Mouse (Mus musculus): ENCODE measurements around the gene Mrpl53. TPM values are rescaled to one million over a fixed set of nuclear protein-coding genes. Genes with fewer than 3 reads are reported as not detected.
A peak's percentile ranks its signal among the peaks of the same experiment; 100 is the strongest.

The Mrpl53 gene
- total RNA-seq, 2 experiments from 2014 or later: 124 to 135 TPM

DNA sequence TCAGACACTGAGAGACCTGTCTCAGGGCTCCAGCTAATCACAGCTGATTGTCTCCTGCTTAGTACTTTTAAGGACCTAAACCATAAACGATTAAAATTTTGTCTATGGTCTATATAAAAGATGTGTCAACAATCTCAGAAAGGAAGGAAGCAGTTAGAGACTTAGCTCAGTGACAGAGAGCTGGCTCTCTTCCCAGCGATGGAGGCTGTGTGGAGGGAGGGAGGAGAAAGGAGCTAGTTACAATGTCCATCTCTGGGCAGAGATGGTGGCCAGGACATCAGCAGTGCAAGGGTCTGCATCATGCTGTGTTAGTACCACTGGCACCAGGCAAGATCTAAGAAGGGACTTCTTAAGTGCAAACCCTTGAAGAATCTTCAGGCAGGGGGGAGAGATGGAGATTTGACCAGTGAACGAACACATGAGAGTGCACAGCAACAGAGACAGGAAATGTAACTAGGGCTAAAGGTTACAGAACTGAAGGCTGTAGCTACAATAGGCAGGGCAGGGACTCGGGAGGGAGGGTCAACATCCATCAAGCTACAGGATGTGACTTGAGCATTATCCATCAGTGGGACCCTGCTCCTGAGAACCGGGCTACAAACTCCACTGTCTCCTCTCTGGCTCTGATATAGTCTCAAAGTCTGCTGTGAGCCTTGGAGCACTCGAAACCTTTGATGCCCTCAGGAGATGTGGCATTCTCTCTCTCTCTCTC, 16.3 kb upstream of the Mrpl53 start:
- DNase-seq: no peak

DNA sequence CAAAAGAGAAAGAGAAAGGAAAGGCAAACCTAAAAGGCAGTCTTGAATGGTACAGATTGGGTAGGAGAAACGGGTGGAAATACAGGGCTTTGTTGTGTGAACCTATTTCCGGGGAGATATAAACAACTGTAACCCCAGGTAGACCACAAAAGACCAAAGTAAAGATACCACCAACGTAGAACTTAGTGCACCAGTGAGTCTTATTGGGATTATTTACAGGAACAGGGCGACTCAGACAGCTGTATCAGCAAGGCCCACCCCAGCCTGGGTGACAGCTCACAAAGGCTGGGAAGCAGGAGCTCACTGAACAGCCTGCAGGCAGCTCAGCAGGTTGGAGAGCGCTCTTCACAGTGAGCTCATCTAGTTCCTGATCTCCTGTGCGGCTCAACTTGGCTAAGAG, 12.9 kb upstream of the Mrpl53 start:
- DNase-seq: no peak

DNA sequence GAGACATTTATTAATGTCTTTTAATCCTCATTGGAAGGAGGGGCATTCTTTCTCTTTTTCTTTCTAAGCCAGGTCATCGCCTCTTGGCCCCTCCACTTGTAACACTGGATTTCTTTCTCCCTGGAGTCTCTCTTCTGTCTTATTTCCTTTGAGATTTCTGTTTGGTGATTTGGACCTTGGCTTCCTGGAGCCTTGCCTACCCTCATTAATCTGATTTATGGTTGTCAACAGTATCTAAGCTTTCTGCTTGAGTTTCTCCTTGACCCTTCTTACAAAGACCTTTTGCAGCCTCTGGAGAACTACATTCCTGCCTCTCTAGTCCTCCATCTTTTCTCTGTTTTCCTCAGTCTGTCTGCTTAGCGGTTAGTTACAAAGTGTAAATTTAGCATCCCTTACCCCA, 10.4 kb upstream of the Mrpl53 start:
- DNase-seq: no peak

DNA sequence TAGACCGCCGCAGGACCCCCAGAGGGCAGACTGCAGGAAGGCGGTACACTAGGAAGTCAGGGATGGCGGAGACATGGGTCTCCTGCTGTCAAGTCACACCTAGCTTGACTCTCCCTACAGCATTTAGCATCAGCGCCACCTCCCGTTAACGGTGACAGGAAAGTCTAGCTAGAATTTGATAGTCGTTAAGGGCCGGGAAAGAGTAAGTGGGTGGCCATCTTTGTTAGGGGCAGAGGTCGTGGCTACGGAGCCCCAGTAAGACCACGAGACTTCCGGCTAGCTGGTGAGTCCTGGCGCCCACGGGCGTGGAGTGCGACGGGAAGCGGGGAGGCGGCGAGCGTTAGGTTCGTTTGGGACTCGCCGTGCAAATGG, 7.5 kb upstream of the Mrpl53 start, which contains the start of the genes Ccdc142 and Gm42688:
TSS of gene Ccdc142 (plus strand) at position 286 of the 372 bp plus-strand sequence.
TSS of gene Gm42688 (plus strand) at position 302 of the 372 bp plus-strand sequence.
- peak; percentile 94 for DNase-seq

DNA sequence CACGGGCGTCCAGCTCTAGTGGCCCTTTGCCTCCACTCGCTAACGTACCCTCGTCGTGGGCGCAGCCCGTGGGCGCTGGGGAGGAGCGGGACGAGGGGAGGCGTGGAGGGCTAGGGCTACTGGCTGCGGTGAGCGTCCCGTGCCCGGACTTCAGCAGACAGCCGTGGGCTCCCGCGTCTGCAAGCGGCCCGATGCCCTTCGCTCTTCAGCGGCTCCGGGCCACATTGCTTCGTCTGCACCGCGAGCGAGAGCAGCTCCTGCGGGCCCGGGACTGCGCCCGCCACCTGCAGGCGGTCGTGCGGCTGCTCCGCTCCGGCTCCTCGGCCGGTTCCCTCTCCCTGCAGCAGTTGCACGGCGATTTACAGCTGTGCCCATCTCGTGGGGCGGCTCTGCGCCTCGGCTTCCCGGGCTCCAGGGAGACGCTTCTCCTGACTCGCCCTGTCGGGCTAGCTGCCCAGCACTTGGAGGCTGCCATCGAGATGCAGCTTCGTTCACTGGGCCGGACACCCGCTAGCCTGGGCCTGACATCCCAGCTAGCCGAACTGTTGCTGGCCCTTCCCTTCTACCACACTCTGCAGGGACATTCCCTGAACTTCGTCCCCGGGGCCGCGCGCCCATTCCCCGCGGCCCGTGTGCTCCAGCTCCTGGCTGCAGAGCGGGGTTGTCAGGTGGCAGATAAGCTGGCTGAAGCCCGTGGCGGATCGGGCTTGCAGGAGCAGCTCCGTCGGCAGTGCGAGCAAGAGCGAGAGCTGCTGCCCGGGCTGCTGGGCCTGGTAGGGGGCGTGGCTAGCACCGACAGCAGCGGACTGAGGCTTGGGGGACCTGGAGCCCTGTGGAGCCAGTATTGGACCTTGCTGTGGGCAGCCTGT, 6.9 kb upstream of the Mrpl53 start:
- DNase-seq: peak; percentile 65 to 68

DNA sequence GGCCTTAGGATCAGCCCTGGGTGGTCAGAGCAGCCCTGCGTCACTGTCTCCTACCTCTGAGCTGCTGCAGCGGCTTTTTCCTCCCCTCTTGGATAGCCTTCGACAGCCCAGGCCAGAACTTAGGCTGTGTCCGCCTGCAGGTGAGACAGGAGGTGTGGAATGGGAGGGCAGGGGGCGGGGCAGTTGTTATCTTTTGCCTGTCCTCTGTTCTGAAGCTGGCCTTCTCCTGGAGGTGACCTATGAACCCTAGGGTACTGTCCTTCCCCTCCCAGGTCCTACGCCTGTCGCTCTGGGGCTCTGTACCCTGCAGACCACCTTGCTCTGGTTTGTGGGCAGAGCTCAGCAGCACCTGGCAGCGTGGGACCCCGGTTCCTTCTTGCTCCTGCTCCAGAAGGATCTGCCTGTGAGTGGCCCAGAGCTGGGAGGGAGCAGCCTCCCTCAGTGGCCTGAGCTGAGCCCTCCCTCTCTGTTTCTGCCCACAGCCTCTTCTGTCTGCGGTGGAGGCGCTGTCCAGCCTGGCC, 5.7 kb upstream of the Mrpl53 start:
- no peak for DNase-seq

DNA sequence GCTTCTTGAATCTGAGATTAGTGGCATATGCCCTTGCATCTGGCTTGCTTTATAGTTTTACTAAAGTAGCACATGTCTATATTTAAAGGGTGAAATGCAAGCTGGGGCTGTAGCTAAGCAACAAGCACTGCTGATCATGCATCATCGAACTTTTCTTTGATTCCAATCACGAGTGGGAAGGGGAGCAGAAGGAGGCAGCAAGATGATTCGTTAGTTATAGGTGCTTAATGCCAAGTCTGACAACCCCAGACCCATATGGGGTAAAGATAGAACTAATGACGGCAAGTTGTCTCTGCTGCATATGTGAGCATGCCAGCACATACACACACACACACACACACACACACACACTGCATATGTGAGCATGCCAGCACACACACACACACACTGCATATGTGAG, 4.7 kb upstream of the Mrpl53 start:
- DNase-seq: no peak

DNA sequence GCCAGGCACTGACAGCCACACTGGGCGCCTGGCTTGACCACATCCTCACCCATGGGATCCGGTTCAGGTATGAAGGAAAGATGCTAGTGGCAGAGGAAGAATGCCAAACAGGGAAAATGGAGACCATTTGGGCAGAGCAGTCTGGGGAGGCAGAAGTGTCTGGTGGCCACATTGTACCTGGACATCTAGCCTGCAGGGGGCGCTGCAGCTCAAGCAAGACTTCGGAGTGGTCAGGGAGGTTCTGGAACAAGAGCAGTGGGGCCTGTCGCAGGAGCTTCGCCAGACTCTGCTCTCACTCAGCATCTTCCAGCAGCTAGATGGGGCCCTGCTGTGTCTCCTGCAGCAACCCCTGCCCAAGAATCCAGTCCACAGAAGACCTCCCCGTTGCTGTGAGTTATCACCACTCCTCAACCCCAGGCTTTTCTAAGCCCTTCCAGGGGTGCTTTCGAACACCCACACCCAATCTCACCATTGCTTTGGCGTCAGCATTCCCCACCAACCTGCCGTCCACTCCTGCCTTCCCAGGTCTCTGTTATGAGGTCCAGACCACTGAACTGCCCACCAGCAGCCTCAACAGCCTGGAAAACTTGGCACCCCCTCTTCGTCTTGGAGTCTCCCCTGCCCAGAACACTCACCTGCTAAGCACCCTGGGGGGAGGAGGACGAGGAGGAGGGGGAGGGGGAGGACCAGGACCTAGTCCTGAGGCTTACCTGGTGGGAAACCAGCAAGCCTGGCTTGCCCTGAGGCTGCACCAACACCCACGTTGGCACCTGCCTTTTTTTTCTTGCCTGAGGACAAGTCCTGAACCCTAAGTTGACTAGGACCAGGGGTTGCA, 1.1 kb upstream of the Mrpl53 start:
- DNase-seq: peak; percentile 71 to 83

DNA sequence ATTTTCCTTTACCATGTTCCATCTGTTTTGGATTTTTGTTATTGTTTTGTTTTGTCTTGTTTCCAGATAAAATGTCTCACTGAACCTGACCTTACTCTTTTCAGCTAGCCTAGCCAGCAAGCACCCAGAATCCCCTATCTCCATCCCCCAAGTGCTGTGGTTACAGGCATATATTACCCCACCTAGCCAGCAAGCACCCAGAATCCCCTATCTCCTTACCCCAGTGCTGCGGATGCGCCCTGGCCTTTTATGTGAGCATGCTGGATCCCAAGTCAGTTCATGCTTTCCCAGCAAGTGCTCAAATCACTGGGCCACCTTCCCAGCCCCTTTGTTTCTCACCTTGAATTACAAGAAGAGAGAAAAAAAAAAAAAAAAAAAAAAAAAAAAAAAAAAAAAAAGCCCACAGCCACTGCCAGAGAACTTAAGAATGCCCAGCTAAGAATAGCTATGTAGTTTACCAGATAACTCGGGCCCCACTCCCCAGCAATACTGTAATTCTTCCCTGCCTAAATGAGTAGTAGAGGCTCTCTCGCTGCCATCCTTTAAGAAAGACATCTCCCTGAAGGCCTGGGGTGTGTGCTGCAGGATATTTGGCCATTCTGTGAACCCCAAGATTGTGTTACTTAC, 2.8 kb downstream of the Mrpl53 start:
- DNase-seq: no peak

DNA sequence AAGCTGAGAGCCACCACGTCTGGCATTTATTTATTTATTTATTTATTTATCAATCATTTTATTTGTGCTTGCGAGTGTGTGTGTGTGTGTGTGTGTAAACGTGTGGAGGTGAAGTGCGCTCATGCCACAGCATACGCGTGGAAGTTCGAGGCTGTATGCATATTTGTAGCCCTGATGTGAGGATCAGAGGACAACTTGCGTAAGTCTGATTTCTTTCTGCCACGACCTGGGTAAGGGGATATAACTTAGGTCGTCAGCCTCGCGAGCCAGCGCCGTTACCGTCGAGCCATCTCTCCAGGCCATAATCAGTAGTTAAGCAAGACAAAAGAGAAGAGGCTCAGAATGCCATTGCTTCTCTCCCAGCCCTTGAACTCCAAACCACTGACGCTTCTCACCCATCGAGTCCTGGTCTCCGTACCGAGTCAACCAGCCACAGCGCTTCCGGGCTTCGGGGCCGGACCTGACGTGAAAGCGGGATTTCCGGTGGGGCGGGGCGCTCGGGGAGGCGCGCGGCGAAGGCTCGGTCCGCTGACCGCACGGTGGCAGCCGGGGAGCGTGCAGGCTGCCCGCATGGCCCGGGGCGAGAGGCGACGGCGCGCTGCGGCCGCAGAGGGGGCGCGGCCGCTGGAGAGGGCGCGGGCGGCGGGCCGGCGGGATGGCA, 6.3 kb downstream of the Mrpl53 start, which contains the start of gene Mogs:
TSS of gene Mogs (plus strand) at position 486 of the 661 bp plus-strand sequence.
- peak; percentile 97 for DNase-seq

DNA sequence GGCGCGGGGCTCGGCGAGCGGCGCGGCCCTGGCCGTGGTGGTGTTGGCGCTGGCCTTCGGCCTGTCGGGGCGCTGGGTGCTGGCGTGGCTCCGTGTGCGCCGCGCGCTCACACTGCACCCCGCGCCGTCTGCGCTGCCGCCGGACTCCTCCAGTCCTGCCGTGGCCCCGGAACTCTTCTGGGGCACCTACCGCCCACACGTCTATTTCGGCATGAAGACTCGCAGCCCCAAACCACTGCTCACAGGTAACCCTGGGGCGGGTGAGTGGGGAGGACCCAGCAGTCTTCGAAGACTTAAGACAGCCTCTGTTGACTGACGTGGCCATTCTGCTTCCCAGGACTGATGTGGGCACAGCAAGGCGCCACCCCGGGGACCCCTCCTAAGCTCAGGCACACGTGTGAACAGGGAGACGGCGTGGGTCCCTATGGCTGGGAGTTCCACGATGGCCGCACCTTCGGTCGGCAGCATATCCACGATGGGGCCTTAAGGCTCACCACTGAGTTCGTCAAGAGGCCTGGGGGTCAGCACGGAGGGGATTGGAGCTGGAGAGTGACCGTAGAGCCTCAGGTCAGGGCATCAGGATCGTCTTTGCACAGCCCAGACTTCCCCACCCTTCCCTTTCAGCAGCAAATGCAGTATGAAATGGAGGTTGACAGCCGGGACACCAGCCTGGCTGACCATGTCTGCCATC, 7.0 kb downstream of the Mrpl53 start:
- no peak for DNase-seq

DNA sequence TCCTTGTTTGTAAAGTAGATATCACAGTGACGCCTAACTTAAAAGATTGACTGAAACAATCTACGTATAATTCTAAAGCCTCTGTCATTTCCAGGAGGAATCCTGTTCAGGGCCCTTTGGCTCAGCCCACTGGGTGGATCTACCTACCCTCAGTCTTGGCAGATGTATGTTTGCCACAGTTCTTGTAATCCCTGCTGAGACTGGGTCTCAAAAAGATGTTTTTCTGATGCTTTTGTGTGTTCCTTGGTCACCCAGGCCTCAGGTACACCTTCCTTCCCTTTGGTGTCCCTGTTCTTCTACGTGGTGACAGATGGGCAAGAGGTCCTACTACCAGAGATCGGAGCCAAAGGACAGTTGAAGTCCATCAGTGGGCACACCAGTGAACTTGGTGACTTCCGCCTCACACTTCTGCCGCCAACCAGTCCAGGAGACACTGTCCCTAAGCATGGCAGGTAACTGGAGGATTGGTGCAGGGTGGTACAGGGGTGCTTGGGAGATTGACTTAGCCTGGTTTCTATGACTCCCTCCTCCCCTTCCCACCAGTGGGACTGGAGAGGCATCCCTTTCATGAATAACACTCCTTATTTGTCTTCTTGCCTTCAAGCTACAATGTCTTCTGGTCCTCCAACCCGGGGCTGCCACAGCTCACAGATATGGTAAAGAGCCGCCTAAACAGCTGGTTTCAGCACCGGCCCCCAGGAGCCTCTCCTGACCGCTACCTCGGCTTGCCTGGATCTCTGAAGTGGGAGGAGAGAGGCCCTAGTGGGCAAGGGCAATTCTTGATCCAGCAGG, 7.7 kb downstream of the Mrpl53 start:
- DNase-seq: no peak

DNA sequence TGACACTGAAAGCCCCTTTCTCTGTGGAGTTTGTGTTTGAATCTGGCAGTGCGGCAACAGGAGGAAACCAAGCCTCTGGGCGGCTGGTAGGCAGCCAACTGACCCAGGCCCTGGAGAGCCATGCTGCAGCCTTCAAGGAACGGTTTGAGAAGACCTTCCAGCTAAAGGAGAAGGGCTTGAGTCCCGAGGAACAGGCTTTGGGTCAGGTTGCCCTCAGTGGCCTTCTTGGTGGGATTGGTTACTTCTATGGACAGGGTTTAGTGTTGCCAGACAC, 8.3 kb downstream of the Mrpl53 start:
- no peak for DNase-seq

DNA sequence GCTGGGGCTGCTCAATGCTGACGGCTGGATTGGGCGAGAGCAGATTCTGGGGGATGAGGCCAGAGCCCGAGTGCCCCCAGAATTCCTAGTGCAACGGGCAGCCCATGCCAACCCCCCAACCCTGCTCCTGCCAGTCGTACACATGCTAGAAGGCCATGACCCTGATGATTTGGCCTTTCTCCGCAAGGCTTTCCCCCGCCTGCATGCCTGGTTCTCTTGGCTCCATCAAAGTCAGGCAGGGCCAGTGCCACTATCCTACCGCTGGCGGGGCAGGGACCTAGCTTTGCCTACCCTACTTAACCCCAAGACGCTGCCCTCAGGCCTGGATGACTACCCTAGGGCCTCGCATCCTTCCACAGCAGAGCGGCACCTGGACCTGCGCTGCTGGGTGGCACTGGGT, 8.8 kb downstream of the Mrpl53 start:
- no peak for DNase-seq

DNA sequence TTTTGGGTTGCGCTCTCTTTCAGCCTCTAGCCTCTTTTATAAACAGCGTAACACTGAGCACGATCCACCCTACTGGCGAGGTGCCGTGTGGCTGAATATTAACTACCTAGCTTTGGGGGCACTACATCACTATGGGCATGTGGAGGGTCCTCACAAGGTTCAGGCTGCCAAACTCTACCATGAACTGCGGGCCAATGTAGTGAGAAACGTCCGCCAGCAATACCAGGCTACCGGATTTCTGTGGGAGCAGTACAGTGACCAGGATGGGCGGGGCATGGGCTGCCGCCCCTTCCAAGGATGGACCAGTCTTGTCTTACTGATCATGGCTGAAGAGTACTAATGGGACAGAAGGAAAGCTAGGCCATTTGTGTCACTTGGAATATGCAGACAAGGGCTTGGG, 9.5 kb downstream of the Mrpl53 start:
- DNase-seq: no peak

DNA sequence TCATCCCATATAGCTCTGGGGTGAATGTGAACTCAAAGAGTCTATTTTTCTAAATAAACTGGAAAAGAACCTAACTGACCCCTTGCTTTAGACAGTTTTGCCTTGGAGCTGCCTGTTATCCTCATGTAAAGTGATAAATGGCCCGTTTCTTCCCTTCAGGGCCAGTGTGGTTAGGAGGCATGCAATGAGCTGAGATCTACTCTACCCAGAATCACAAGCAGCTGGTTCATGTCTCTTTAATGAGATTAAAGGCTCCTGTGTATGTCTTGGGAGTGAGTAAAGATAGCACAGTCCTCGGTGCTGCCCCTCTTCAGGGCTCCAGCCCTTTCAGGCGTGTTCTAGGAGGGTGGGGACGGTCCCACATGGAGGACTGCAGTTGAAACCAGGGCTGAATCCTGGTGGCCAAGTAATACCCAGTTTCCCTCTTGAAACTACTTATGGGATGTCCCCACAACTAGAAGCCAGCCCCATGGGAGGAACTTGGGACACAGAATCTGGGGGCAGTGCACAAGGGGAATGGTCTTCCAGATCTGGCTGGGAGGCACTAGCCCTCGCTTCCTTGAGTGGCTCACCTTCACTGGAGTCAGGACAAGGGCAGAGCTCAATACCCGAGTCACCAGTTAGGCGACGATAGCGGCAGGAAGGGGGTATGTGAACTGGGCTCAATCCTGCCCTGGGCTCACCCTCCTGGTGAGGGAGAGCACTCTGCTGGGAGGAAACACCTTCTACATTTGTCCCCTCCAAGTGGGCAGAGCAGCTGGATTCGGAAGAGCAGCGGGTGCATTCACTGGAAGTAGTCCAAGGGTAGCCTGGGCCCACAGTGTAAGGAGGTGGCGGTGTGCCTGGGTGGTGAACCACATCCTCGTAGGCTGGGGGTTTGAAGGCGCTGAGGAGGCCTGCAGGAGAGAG, 10.2 kb downstream of the Mrpl53 start:
- peak in 1 of 2 experiments; percentile 2 for DNase-seq

DNA sequence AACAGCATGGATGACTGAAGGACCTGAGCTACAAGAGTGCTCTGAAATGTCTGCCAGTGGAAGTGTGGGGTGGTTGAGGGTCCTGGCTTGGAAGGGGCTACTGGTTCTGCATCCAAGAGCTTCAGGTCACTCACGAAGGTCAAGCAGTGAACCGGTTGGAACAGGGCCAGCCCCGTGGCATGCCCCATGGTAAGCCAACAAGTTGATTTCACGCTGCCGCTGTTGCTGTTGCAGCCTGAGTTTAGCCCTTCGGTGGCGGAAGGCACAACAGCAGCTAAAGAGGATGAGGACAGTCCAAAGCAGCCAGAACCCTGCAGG, 10.9 kb downstream of the Mrpl53 start:
- no peak for DNase-seq

DNA sequence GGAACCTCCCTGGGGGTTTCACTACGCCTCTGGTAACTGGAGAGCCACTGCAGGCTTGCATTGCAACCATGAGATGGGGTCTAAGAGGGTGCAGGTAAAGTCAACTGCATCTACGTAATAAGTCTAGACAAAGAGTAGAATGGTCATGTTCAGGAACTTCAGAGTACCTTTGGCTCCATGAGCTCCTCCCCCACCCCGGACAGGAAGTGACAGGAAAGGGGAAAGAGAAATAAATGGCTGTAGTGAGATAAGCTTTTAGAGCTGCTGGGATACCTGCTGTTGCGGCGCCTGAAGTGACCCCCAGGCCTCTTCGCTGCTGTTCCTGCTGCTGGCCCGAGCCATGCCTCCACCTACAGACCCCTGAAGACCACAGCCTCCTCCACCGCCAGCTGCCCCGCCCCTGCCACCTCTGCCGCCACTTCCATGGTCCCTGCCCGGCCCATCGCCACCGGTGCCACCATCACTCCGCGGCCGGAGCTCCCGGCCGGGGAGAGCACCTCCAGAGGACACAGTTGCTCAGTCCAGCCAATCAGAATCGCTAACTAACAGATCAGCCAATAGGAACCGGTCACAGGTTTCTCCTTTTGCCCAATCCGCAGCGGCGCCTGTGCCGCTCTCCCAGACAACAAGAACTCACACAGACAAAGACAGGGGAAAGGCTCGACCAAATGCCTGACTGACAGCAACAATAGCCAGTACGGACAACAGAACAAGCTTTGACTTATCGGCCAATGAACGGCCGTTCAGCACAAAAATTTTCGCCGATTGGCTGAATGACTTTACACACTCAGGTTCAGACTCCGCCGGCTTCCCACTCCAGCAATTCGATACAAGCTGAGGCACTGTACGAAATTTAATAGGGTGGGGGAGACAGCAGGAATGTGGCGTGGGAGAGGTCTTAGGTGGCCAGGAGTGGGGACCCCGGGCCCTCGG, 12.4 kb downstream of the Mrpl53 start, which contains the start of gene Wbp1:
TSS of gene Wbp1 (minus strand) at position 630 of the 933 bp plus-strand sequence.
- DNase-seq: peak; percentile 96 to 99

All from heart, adult 18-20 months (tissue).